Mouse (Mus musculus) limb, embryonic 13.5 days (tissue): ENCODE results near the gene Itga9. TPM values are rescaled to one million over a fixed set of nuclear protein-coding genes. Genes with fewer than 3 reads are reported as not detected.

ENCODE experiments used
- ATAC-seq: fragments of 200-750 bp; cut with Nextera tagmentation; 2 replicates; pipeline ENCODE4 v1.8.0; 2017; ENCODE audit warnings: low read depth, moderate number of reproducible peaks, moderate TSS enrichment; ENCODE audit not compliant: low FRiP score
- H3K27ac ChIP-seq: fragments of 300-500 bp; sonication (generic); 2 replicates; pipeline ENCODE4 v1.5.1; 2015; ENCODE audit warnings: inconsistent platforms, mild to moderate bottlenecking, moderate library complexity
- H3K27me3 ChIP-seq: fragments of 300-500 bp; sonication (generic); 2 replicates; pipeline ENCODE4 v1.6.1; 2015; ENCODE audit warnings: mild to moderate bottlenecking, inconsistent platforms
- H3K36me3 ChIP-seq: fragments of 300-500 bp; sonication (generic); 2 replicates; pipeline ENCODE4 v1.6.1; 2015; ENCODE audit warnings: inconsistent platforms, mild to moderate bottlenecking, moderate library complexity
- H3K4me1 ChIP-seq: fragments of 300-500 bp; sonication (generic); 2 replicates; pipeline ENCODE4 v1.6.1; 2015; ENCODE audit warnings: inconsistent platforms
- H3K4me2 ChIP-seq: fragments of 300-500 bp; sonication (generic); replicated peaks from 2 replicates; pipeline ENCODE4 v1.6.1; 2015; ENCODE audit warnings: inconsistent platforms, mild to moderate bottlenecking, moderate library complexity
- H3K4me3 ChIP-seq: fragments of 300-500 bp; sonication (generic); 2 replicates; pipeline ENCODE4 v1.5.1; 2015; ENCODE audit warnings: moderate library complexity, mild to moderate bottlenecking, inconsistent platforms
- H3K9ac ChIP-seq: fragments of 300-500 bp; sonication (generic); 2 replicates; pipeline ENCODE4 v1.6.1; 2015; ENCODE audit warnings: mild to moderate bottlenecking, inconsistent platforms
- H3K9me3 ChIP-seq: fragments of 300-500 bp; sonication (generic); 2 replicates; pipeline ENCODE4 v1.6.1; 2016; ENCODE audit warnings: inconsistent platforms
- WGBS: fragments of 180-500 bp; shearing (Covaris S2); methylation state at CpG from one replicate; pipeline ENCODE4 v1.1.7; 2015; 5-methylcytosine and 5-hydroxymethylcytosine counted together
- polyA plus RNA-seq: library from polyadenylated mRNA; unstranded; fragments of >200 nt; fragmentation: Nextera tagmentation; extraction: Ambion mirVana; gene quantifications from 2 replicates; pipeline ENCODE4 v1.2.1, GENCODE M21; 2015

Gene Itga9
- polyA plus RNA-seq, 1 experiment from 2014 or later = 9.1 TPM

- Histone ChIP-seq H3K9ac (no peak overlapping the region), H3K27ac (no peak overlapping the region), H3K27me3 (no peaks in the 10 kb centered on the region), H3K4me2 (no peak overlapping the region), H3K4me3 (no peak overlapping the region), H3K36me3 (peaks cover 15% of the 10 kb centered on the region), H3K9me3 (no peaks in the 10 kb centered on the region), H3K4me1 (peaks cover 4% of the 10 kb centered on the region; the same call in 1 of the 2 replicates)
- ATAC-seq = no peak
- WGBS = 80% methylated on average over 3 of the region's 3 CpGs
Measured at GRCm38 (mm10) chr9:118846766-118847165, 240.3 kb downstream of the Itga9 start.

- Histone ChIP-seq H3K36me3 (peaks cover 5% of the 10 kb centered on the region; the same call in 1 of the 2 replicates), H3K27me3 (no peaks in the 10 kb centered on the region), H3K9ac (no peak overlapping the region), H3K4me2 (no peak overlapping the region), H3K27ac (no peak overlapping the region), H3K4me1 (peaks cover 21% of the 10 kb centered on the region), H3K9me3 (no peaks in the 10 kb centered on the region), H3K4me3 (no peak overlapping the region)
- WGBS = 83% methylated on average over 9 of the region's 9 CpGs
- ATAC-seq = no peak
Measured at GRCm38 (mm10) chr9:118856665-118857064, 250.2 kb downstream of the Itga9 start.

GRCm38 (mm10) chr9:118860613-118861141 is 254.2 kb downstream of the Itga9 start:
- Histone ChIP-seq H3K27ac (no peak overlapping the region), H3K36me3 (no peaks in the 10 kb centered on the region), H3K9ac (no peak overlapping the region; the same call in 1 of the 2 replicates), H3K27me3 (no peaks in the 10 kb centered on the region), H3K4me3 (no peak overlapping the region), H3K4me1 (peaks cover 40% of the 10 kb centered on the region), H3K4me2 (no peak overlapping the region), H3K9me3 (no peaks in the 10 kb centered on the region)
- 35% methylated on average over 12 of the region's 12 CpGs for WGBS
- no peak for ATAC-seq

GRCm38 (mm10) chr9:118862214-118862613 is 255.7 kb downstream of the Itga9 start:
- Histone ChIP-seq H3K27me3 (no peaks in the 10 kb centered on the region), H3K9me3 (no peaks in the 10 kb centered on the region), H3K4me1 (peaks cover 40% of the 10 kb centered on the region), H3K9ac (no peak overlapping the region), H3K36me3 (no peaks in the 10 kb centered on the region; the same call in 1 of the 2 replicates), H3K4me2 (peak overlapping the region; percentile 36), H3K4me3 (no peak overlapping the region), H3K27ac (no peak overlapping the region)
- ATAC-seq = peak; percentile 25; the same call in 1 of the 2 replicates
- 33% methylated on average over 12 of the region's 12 CpGs for WGBS

- H3K4me1 ChIP-seq = peaks cover 43% of the 10 kb centered on the region
- H3K4me3 ChIP-seq = no peak overlapping the region
- H3K4me2 ChIP-seq = peak overlapping the region; percentile 36
- WGBS = 10% methylated on average over 9 of the region's 9 CpGs
- peak; percentile 67 for ATAC-seq
- H3K27me3 ChIP-seq = no peaks in the 10 kb centered on the region
- H3K36me3 ChIP-seq = no peaks in the 10 kb centered on the region; the same call in 1 of the 2 replicates
- H3K27ac ChIP-seq = peak overlapping the region; percentile 55; the same call in 1 of the 2 replicates
- no peaks in the 10 kb centered on the region for H3K9me3 ChIP-seq
- H3K9ac ChIP-seq = no peak overlapping the region
Measured at GRCm38 (mm10) chr9:118862852-118863260, 256.4 kb downstream of the Itga9 start.

GRCm38 (mm10) chr9:118863528-118863927 is 257.0 kb downstream of the Itga9 start:
- H3K9me3 ChIP-seq = no peaks in the 10 kb centered on the region
- H3K4me2 ChIP-seq = 0 out of 2 replicates have a peak overlapping the region, but pooled peaks have one; percentile 36
- ATAC-seq = no peak
- H3K4me1 ChIP-seq = peaks cover 43% of the 10 kb centered on the region
- H3K27me3 ChIP-seq = no peaks in the 10 kb centered on the region
- peak overlapping the region; percentile 55; the same call in 1 of the 2 replicates for H3K27ac ChIP-seq
- WGBS = 95% methylated on average over 8 of the region's 8 CpGs
- H3K9ac ChIP-seq = no peak overlapping the region
- H3K4me3 ChIP-seq = no peak overlapping the region
- H3K36me3 ChIP-seq = no peaks in the 10 kb centered on the region; the same call in 1 of the 2 replicates

GRCm38 (mm10) chr9:118866949-118867348 is 260.5 kb downstream of the Itga9 start:
- ATAC-seq = no peak
- no peak overlapping the region for H3K4me3 ChIP-seq
- WGBS = 100% methylated on average over 2 of the region's 2 CpGs

GRCm38 (mm10) chr9:118867851-118868250 is 261.4 kb downstream of the Itga9 start:
- Histone ChIP-seq H3K27ac (no peak overlapping the region), H3K27me3 (no peaks in the 10 kb centered on the region), H3K4me3 (no peak overlapping the region), H3K9me3 (no peaks in the 10 kb centered on the region), H3K4me2 (no peak overlapping the region), H3K36me3 (peaks cover 20% of the 10 kb centered on the region), H3K4me1 (peaks cover 11% of the 10 kb centered on the region), H3K9ac (no peak overlapping the region)
- 51% methylated on average over 8 of the region's 8 CpGs for WGBS
- no peak for ATAC-seq

More at GRCm38 (mm10) chr9:118866949-118867348, 260.5 kb downstream of the Itga9 start:
- H3K27me3 ChIP-seq = no peaks in the 10 kb centered on the region
- no peak overlapping the region for H3K27ac ChIP-seq
- H3K9me3 ChIP-seq = no peaks in the 10 kb centered on the region
- no peak overlapping the region for H3K4me2 ChIP-seq
- peaks cover 20% of the 10 kb centered on the region for H3K4me1 ChIP-seq
- H3K9ac ChIP-seq = no peak overlapping the region
- H3K36me3 ChIP-seq = peaks cover 15% of the 10 kb centered on the region

- Histone ChIP-seq H3K27ac (no peak overlapping the region), H3K27me3 (no peaks in the 10 kb centered on the region), H3K4me3 (no peak overlapping the region), H3K4me2 (no peak overlapping the region), H3K4me1 (peaks cover 14% of the 10 kb centered on the region), H3K9ac (no peak overlapping the region), H3K36me3 (peaks cover 32% of the 10 kb centered on the region), H3K9me3 (0 out of 2 replicates have a peak, but pooled peaks cover 5% of the 10 kb centered on the region)
- no peak for ATAC-seq
- WGBS = 52% methylated on average over 4 of the region's 4 CpGs
Measured at GRCm38 (mm10) chr9:118871089-118871488, 264.6 kb downstream of the Itga9 start.

- no peak for ATAC-seq
- H3K9me3 ChIP-seq = 0 out of 2 replicates have a peak, but pooled peaks cover 5% of the 10 kb centered on the region
- peaks cover 22% of the 10 kb centered on the region for H3K4me1 ChIP-seq
- no peak overlapping the region for H3K9ac ChIP-seq
- no peak overlapping the region for H3K4me3 ChIP-seq
- WGBS = 70% methylated on average over 12 of the region's 12 CpGs
- H3K36me3 ChIP-seq = peaks cover 32% of the 10 kb centered on the region
- H3K27ac ChIP-seq = no peak overlapping the region
- no peak overlapping the region for H3K4me2 ChIP-seq
- no peaks in the 10 kb centered on the region for H3K27me3 ChIP-seq
Measured at GRCm38 (mm10) chr9:118873031-118873430, 266.5 kb downstream of the Itga9 start.

GRCm38 (mm10) chr9:118873596-118873995 is 267.1 kb downstream of the Itga9 start:
- WGBS = 91% methylated on average over 3 of the region's 3 CpGs
- ATAC-seq = no peak
- H3K27me3 ChIP-seq = no peaks in the 10 kb centered on the region
- H3K27ac ChIP-seq = no peak overlapping the region
- H3K4me1 ChIP-seq = peaks cover 22% of the 10 kb centered on the region
- H3K36me3 ChIP-seq = peaks cover 33% of the 10 kb centered on the region
- 0 out of 2 replicates have a peak, but pooled peaks cover 5% of the 10 kb centered on the region for H3K9me3 ChIP-seq
- H3K4me2 ChIP-seq = no peak overlapping the region
- H3K4me3 ChIP-seq = no peak overlapping the region
- H3K9ac ChIP-seq = no peak overlapping the region

- H3K9ac ChIP-seq = no peak overlapping the region
- 47% methylated on average over 4 of the region's 4 CpGs for WGBS
Measured at GRCm38 (mm10) chr9:118875705-118876104, 269.2 kb downstream of the Itga9 start.

More at GRCm38 (mm10) chr9:118875705-118876104, 269.2 kb downstream of the Itga9 start:
- H3K4me3 ChIP-seq = no peak overlapping the region
- H3K27me3 ChIP-seq = no peaks in the 10 kb centered on the region
- H3K36me3 ChIP-seq = peaks cover 24% of the 10 kb centered on the region
- H3K4me1 ChIP-seq = peaks cover 22% of the 10 kb centered on the region
- no peak overlapping the region for H3K27ac ChIP-seq
- 0 out of 2 replicates have a peak, but pooled peaks have one; percentile 45 for ATAC-seq
- 0 out of 2 replicates have a peak, but pooled peaks cover 5% of the 10 kb centered on the region for H3K9me3 ChIP-seq
- no peak overlapping the region for H3K4me2 ChIP-seq
